Mouse (Mus musculus): ENCODE data around the gene Erap1. TPM values are rescaled to one million over a fixed set of nuclear protein-coding genes. Genes with fewer than 3 reads are reported as not detected.
"Not testable (repeated sequence)": the region's sequence is repeated elsewhere in the genome, so short reads cannot be mapped to it uniquely, and the experiment has no call there.

Erap1 gene
- 27.0 and 33.5 TPM in 2 replicates for polyA plus RNA-seq (2015; fragmentation: Nextera tagmentation; extraction: Ambion mirVana)

- Histone ChIP-seq H3K4me3 (peak within 1 kb of the TSS; percentile 87), H3K27ac (peak within 1 kb of the TSS; percentile 97), H3K9me3 (no peaks in the 10 kb centered on the region), H3K27me3 (no peaks in the 10 kb centered on the region), H3K9ac (peak within 1 kb of the TSS; percentile 95), H3K4me2 (peak within 1 kb of the TSS; percentile 79), H3K4me1 (peaks cover 4% of the 10 kb centered on the region; the same call in 1 of the 2 replicates), H3K36me3 (no peaks in the 10 kb centered on the region)
- peak; percentile 60 for ATAC-seq (ENCODE audit: borderline replicate concordance, extremely low read depth, low FRiP score, low TSS enrichment)
- 0% methylated on average over 12 of the region's 12 CpGs for WGBS
Observed at GRCm38 (mm10) chr13:74638793-74639711, at the start of gene Erap1. Gene Erap1, plus strand, starts transcription at chr13:74639568.

DNA sequence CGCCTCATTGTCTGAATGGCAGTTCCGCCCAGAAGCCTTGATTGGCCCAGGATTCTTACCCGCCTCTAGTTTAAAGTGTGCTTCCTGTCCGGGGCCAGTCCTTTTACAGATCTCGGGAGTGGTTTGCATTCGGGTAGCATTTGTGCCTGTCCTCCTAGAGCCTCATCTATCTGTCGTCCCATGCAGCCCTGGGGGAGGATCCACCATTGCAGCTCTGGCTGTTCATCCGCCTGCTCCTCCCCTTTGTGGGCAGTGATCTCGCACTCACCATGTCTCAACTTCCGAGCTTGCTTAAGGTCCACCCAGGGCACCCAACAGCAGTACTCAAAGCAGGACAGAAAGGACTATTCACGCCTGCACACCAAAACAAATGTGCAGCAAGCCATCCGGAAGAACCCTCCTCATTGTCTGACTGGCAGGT, 48.0 kb upstream of the Erap1 start:
- H3K27me3 ChIP-seq; H3K9me3 ChIP-seq; ATAC-seq (ENCODE audit: borderline replicate concordance, extremely low read depth, low FRiP score, low TSS enrichment); H3K4me1 ChIP-seq; H3K27ac ChIP-seq; H3K36me3 ChIP-seq; H3K9ac ChIP-seq; H3K4me3 ChIP-seq; H3K4me2 ChIP-seq: not testable (repeated sequence)
- WGBS: 55% methylated on average over 12 of the region's 12 CpGs

DNA sequence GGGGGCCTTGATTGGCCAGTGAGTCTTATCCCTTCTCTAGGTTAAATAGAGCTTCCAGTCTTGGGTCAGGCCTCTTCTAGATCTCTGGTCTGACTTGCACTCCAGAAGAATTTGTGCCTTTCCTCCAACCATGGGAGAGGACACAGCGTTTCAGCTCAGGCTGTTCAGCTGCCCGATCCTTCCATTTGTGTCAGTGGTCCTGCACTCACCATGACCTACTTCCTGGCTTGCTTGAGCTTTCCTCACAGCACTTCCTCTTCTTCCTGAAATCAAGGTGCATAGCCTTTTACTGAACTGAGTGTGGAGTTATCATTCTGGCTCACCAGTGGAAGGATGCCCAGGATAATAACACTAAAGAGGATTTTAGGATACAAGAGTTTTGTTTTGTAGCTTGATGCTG, 47.5 kb upstream of the Erap1 start:
- not testable (repeated sequence) for H3K4me2 ChIP-seq
- 76% methylated on average over 2 of the region's 2 CpGs for WGBS

GRCm38 (mm10) chr13:74597022-74597421, 42.3 kb upstream of the Erap1 start:
- not testable (repeated sequence) for H3K4me3 ChIP-seq; H3K27ac ChIP-seq; H3K4me2 ChIP-seq; H3K27me3 ChIP-seq; H3K9me3 ChIP-seq; H3K9ac ChIP-seq; H3K36me3 ChIP-seq; H3K4me1 ChIP-seq; ATAC-seq (ENCODE audit: borderline replicate concordance, extremely low read depth, low FRiP score, low TSS enrichment)
- 82% methylated on average over 2 of the region's 2 CpGs for WGBS

More for the DNA sequence above, 47.5 kb upstream of the Erap1 start:
- H3K27ac ChIP-seq; H3K9ac ChIP-seq; H3K36me3 ChIP-seq; ATAC-seq (ENCODE audit: borderline replicate concordance, extremely low read depth, low FRiP score, low TSS enrichment); H3K4me3 ChIP-seq; H3K27me3 ChIP-seq; H3K9me3 ChIP-seq; H3K4me1 ChIP-seq: not testable (repeated sequence)

- 83% methylated on average over 1 of the region's 1 CpGs for WGBS
- not testable (repeated sequence) for H3K4me2 ChIP-seq; ATAC-seq (ENCODE audit: borderline replicate concordance, extremely low read depth, low FRiP score, low TSS enrichment); H3K9me3 ChIP-seq; H3K27ac ChIP-seq; H3K9ac ChIP-seq; H3K4me1 ChIP-seq; H3K27me3 ChIP-seq; H3K4me3 ChIP-seq
- peaks cover 11% of the 10 kb centered on the region for H3K36me3 ChIP-seq
Observed at GRCm38 (mm10) chr13:74601776-74602175, 37.6 kb upstream of the Erap1 start.

DNA sequence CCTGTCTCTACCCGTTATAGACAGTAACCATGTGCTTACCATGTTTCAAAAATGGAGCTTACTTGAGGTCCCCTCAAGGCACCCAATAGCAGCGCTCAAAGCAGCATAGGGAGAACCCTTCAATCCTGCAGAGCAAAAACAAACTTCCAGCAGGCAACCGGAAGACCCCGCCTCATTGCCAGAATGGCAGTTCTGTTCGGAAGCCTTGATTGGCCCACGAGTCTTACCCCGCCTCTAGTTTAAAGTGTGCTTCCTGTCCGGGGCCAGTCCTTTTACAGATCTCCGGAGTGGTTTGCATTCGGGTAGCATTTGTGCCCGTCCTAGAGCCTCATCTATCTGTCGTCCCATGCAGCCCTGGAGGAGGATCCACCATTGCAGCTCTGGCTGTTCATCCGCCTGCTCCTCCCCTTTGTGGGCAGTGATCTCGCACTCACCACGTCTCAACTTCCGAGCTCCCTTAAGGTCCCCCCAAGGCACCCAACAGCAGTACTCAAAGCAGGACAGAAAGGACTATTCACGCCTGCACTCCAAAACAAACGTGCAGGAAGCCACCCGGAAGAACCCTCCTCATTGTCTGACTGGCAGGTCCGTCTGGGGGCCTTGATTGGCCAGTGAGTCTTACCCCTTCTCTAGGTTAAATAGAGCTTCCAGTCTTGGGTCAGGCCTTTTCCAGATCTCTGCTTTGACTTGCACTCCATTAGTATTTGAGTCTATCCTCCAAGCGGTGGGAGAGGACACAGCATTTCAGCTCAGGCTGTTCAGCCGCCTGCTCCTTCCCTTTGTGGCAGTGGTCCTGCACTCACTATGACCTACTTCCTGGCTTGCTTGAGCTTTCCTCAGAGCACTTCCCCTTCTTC, 22.0 kb upstream of the Erap1 start:
- H3K27me3 ChIP-seq, H3K9me3 ChIP-seq, H3K36me3 ChIP-seq, H3K4me1 ChIP-seq: not testable (repeated sequence)
- H3K9ac ChIP-seq: peak overlapping the region; percentile 51
- peak overlapping the region; percentile 96 for H3K27ac ChIP-seq
- peak overlapping the region; percentile 59 for H3K4me3 ChIP-seq
- WGBS: 7% methylated on average over 22 of the region's 22 CpGs
- peak overlapping the region; percentile 67 for H3K4me2 ChIP-seq
- ATAC-seq (ENCODE audit: borderline replicate concordance, extremely low read depth, low FRiP score, low TSS enrichment): peak; percentile 97

GRCm38 (mm10) chr13:74632327-74632726, 7.0 kb upstream of the Erap1 start:
- 46% methylated on average over 1 of the region's 1 CpGs for WGBS

GRCm38 (mm10) chr13:74632857-74633256, 6.5 kb upstream of the Erap1 start:
- WGBS: 70% methylated on average over 3 of the region's 3 CpGs
- Histone ChIP-seq H3K36me3 (no peaks in the 10 kb centered on the region), H3K4me2 (no peak overlapping the region), H3K9ac (no peak overlapping the region), H3K27ac (no peak overlapping the region), H3K9me3 (no peaks in the 10 kb centered on the region), H3K27me3 (no peaks in the 10 kb centered on the region), H3K4me1 (no peaks in the 10 kb centered on the region), H3K4me3 (no peak overlapping the region)
- no peak for ATAC-seq (ENCODE audit: borderline replicate concordance, extremely low read depth, low FRiP score, low TSS enrichment)

More at GRCm38 (mm10) chr13:74632327-74632726, 7.0 kb upstream of the Erap1 start:
- ATAC-seq (ENCODE audit: borderline replicate concordance, extremely low read depth, low FRiP score, low TSS enrichment): no peak
- Histone ChIP-seq H3K4me2 (no peak overlapping the region), H3K36me3 (no peaks in the 10 kb centered on the region), H3K4me1 (no peaks in the 10 kb centered on the region), H3K27ac (no peak overlapping the region), H3K9me3 (no peaks in the 10 kb centered on the region), H3K27me3 (no peaks in the 10 kb centered on the region), H3K9ac (no peak overlapping the region), H3K4me3 (no peak overlapping the region)

DNA sequence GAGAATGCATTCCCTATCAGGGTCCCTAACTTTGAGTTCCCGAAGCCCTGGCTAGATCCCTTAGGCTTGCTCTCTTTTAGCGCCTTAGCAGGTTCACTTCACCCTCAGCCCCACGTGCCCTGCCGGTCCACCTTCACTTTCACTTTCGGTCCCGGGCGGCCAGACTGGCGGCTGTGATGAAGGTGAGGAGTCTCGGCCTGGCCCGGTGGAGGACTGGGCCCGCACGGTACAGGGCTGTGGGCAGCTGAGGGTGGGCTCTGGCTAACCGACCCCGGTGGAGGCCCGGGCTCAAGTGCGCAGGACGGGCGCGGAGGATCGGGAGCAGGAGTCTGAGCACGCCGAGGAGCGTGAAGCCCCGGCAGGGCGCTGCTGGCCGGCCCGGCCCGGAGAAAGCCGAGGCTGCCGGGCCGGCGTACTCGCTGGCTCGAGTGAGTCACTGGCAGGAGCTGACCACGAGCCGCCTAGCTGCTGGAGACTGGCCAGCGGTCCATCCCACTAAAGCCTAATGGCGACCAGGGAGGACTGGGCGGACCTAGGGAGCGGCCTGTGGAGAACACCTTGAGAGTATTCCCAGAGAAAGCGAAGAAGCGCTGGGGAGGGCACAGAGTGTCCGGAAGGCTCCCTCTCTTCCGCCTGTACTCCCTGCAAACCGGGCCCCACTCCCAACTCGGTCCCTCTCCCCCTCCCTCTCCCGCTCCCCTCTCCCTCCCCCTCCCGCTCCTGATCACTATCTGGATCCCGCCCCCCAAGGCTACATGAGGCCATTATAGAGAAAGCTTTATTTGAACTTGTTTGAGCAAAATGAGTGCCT, 549 bp downstream of the Erap1 start:
- 0% methylated on average over 45 of the region's 49 CpGs for WGBS
- peak overlapping the region; percentile 97 for H3K27ac ChIP-seq
- H3K27me3 ChIP-seq: no peaks in the 10 kb centered on the region
- H3K36me3 ChIP-seq: no peaks in the 10 kb centered on the region
- H3K9me3 ChIP-seq: no peaks in the 10 kb centered on the region
- ATAC-seq (ENCODE audit: borderline replicate concordance, extremely low read depth, low FRiP score, low TSS enrichment): peak; percentile 91
- peak overlapping the region; percentile 79 for H3K4me2 ChIP-seq
- peak overlapping the region; percentile 87 for H3K4me3 ChIP-seq
- H3K9ac ChIP-seq: peak overlapping the region; percentile 95
- peaks cover 4% of the 10 kb centered on the region; the same call in 1 of the 2 replicates for H3K4me1 ChIP-seq

GRCm38 (mm10) chr13:74640523-74640920, 1.2 kb downstream of the Erap1 start:
- H3K4me1 ChIP-seq; H3K9ac ChIP-seq; H3K36me3 ChIP-seq; H3K9me3 ChIP-seq; ATAC-seq (ENCODE audit: borderline replicate concordance, extremely low read depth, low FRiP score, low TSS enrichment); H3K27me3 ChIP-seq: not testable (repeated sequence)
- peak overlapping the region; percentile 97; the same call in 1 of the 2 replicates for H3K27ac ChIP-seq
- 54% methylated on average over 3 of the region's 3 CpGs for WGBS
- H3K4me2 ChIP-seq: peak overlapping the region; percentile 79
- peak overlapping the region; percentile 87 for H3K4me3 ChIP-seq

DNA sequence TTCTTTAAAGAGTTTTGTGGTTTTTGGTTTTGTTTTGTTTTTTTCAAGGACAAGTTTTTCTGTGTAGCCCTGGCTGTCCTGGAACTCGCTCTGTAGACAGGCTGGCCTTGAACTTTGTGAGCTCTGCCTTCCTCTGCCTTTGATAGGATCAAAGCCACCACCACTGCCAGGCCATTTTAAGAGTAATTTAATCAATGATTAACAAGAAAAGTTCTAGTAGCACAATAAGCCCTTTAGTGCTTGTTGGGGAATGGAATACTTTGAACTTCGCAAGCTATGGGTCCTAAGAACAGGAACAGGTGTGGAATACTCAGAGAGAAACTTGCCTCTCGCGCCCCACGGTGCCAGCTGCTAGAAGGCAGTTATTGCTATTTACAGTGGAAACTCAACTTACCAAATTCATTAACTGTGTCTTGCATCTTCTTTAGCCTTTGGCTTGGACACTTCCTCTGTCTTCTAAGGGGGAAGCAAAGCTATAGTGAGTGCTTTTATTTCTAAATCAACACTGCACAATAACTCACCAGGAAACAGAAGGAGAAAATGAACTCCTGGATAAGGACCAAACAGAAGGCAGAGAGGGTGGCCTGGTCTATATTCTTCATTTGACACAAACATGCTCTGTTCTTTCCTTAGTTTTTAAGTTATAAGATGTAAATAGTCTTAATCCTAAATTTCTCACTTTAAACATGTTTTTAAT, 56.3 kb downstream of the Erap1 start:
- H3K27me3 ChIP-seq: no peaks in the 10 kb centered on the region
- no peak overlapping the region for H3K27ac ChIP-seq
- 0 out of 2 replicates have a peak, but pooled peaks cover 3% of the 10 kb centered on the region for H3K36me3 ChIP-seq
- no peak overlapping the region for H3K4me2 ChIP-seq
- no peak overlapping the region for H3K4me3 ChIP-seq
- no peaks in the 10 kb centered on the region for H3K4me1 ChIP-seq
- no peak for ATAC-seq (ENCODE audit: borderline replicate concordance, extremely low read depth, low FRiP score, low TSS enrichment)
- H3K9me3 ChIP-seq: no peaks in the 10 kb centered on the region
- no peak overlapping the region for H3K9ac ChIP-seq
- WGBS: 78% methylated on average over 5 of the region's 5 CpGs
